Mouse (Mus musculus) limb, embryonic 15.5 days (tissue): Measurements from ENCODE around the gene Zmym6. TPM values are rescaled to one million over a fixed set of nuclear protein-coding genes. Genes with fewer than 3 reads are reported as not detected.
"Not testable (repeated sequence)": the region's sequence is repeated elsewhere in the genome, so short reads cannot be mapped to it uniquely, and the experiment has no call there.

Experiments
- ATAC-seq: fragments of 200-750 bp; cut with Nextera tagmentation; 2 replicates; pipeline ENCODE4 v1.8.0; 2017; ENCODE audit warnings: low read depth, moderate TSS enrichment; ENCODE audit not compliant: insufficient number of reproducible peaks, low FRiP score, low TSS enrichment
- H3K27ac ChIP-seq: fragments of 300-500 bp; sonication (generic); 2 replicates; pipeline ENCODE4 v1.5.1; 2015; ENCODE audit warnings: moderate library complexity, mild to moderate bottlenecking, inconsistent platforms
- H3K27me3 ChIP-seq: fragments of 300-500 bp; sonication (generic); 2 replicates; pipeline ENCODE4 v1.6.1; 2015; ENCODE audit warnings: inconsistent platforms
- H3K36me3 ChIP-seq: fragments of 300-500 bp; sonication (generic); 2 replicates; pipeline ENCODE4 v1.6.1; 2015; ENCODE audit warnings: inconsistent platforms
- H3K4me1 ChIP-seq: fragments of 300-500 bp; sonication (generic); 2 replicates; pipeline ENCODE4 v1.6.1; 2015; ENCODE audit warnings: inconsistent platforms
- H3K4me2 ChIP-seq: fragments of 300-500 bp; sonication (generic); 2 replicates; pipeline ENCODE4 v1.6.1; 2015; ENCODE audit warnings: mild to moderate bottlenecking, inconsistent platforms
- H3K4me3 ChIP-seq: fragments of 300-500 bp; sonication (generic); 2 replicates; pipeline ENCODE4 v1.5.1; 2015; ENCODE audit warnings: mild to moderate bottlenecking, inconsistent platforms
- H3K9ac ChIP-seq: fragments of 300-500 bp; sonication (generic); 2 replicates; pipeline ENCODE4 v1.6.1; 2015; ENCODE audit warnings: inconsistent platforms
- H3K9me3 ChIP-seq: fragments of 300-500 bp; sonication (generic); 2 replicates; pipeline ENCODE4 v1.6.1; 2016; ENCODE audit warnings: inconsistent platforms
- WGBS: fragments of 180-500 bp; shearing (Covaris S2); methylation state at CpG from one replicate; pipeline ENCODE4 v1.1.7; 2015; 5-methylcytosine and 5-hydroxymethylcytosine counted together
- polyA plus RNA-seq: library from polyadenylated mRNA; unstranded; fragments of >200 nt; fragmentation: Nextera tagmentation; extraction: Ambion mirVana; gene quantifications from 2 replicates; pipeline ENCODE4 v1.2.1, GENCODE M21; 2015

The Zmym6 gene
- polyA plus RNA-seq, 1 experiment from 2014 or later, result 22.0 TPM

- Histone ChIP-seq H3K9me3 (no peaks in the 10 kb centered on the region), H3K9ac (no peak overlapping the region), H3K27ac (no peak overlapping the region), H3K27me3 (no peaks in the 10 kb centered on the region), H3K4me3 (no peak overlapping the region), H3K4me1 (peaks cover 5% of the 10 kb centered on the region), H3K36me3 (no peaks in the 10 kb centered on the region), H3K4me2 (no peak overlapping the region)
- ATAC-seq, result no peak
- WGBS, result 59% methylated on average over 1 of the region's 1 CpGs
Measured at GRCm38 (mm10) chr4:127074915-127075314, 2.3 kb upstream of the Zmym6 start.

GRCm38 (mm10) chr4:127080806-127081205 is 3.6 kb downstream of the Zmym6 start:
- Histone ChIP-seq H3K9ac (no peak overlapping the region), H3K27ac (no peak overlapping the region), H3K4me3 (no peak overlapping the region), H3K36me3 (no peaks in the 10 kb centered on the region; the same call in 1 of the 2 replicates), H3K4me2 (no peak overlapping the region), H3K9me3 (no peaks in the 10 kb centered on the region), H3K27me3 (no peaks in the 10 kb centered on the region), H3K4me1 (peaks cover 9% of the 10 kb centered on the region)
- 39% methylated on average over 1 of the region's 1 CpGs for WGBS
- no peak for ATAC-seq

- no peak overlapping the region for H3K4me3 ChIP-seq
- H3K9me3 ChIP-seq, result no peaks in the 10 kb centered on the region
- no peak overlapping the region for H3K4me2 ChIP-seq
- H3K27ac ChIP-seq, result no peak overlapping the region
- H3K9ac ChIP-seq, result no peak overlapping the region
- WGBS, result 81% methylated on average over 2 of the region's 2 CpGs
- peaks cover 2% of the 10 kb centered on the region; the same call in 1 of the 2 replicates for H3K36me3 ChIP-seq
- peaks cover 5% of the 10 kb centered on the region for H3K4me1 ChIP-seq
- H3K27me3 ChIP-seq, result no peaks in the 10 kb centered on the region
- no peak for ATAC-seq
Measured at GRCm38 (mm10) chr4:127083131-127083530, 5.9 kb downstream of the Zmym6 start.

- no peaks in the 10 kb centered on the region for H3K27me3 ChIP-seq
- WGBS, result 77% methylated on average over 1 of the region's 1 CpGs
Measured at GRCm38 (mm10) chr4:127085761-127086160, 8.6 kb downstream of the Zmym6 start.

GRCm38 (mm10) chr4:127091188-127091587 is 14.0 kb downstream of the Zmym6 start:
- peaks cover 36% of the 10 kb centered on the region for H3K36me3 ChIP-seq
- 95% methylated on average over 1 of the region's 1 CpGs for WGBS
- no peak for ATAC-seq
- no peak overlapping the region for H3K4me2 ChIP-seq
- no peak overlapping the region for H3K27ac ChIP-seq
- H3K4me1 ChIP-seq, result no peaks in the 10 kb centered on the region
- H3K9me3 ChIP-seq, result no peaks in the 10 kb centered on the region
- no peaks in the 10 kb centered on the region for H3K27me3 ChIP-seq
- no peak overlapping the region for H3K4me3 ChIP-seq
- H3K9ac ChIP-seq, result no peak overlapping the region

More at GRCm38 (mm10) chr4:127085761-127086160, 8.6 kb downstream of the Zmym6 start:
- Histone ChIP-seq H3K4me1 (no peaks in the 10 kb centered on the region), H3K9me3 (no peaks in the 10 kb centered on the region), H3K27ac (no peak overlapping the region), H3K36me3 (peaks cover 21% of the 10 kb centered on the region), H3K4me2 (no peak overlapping the region), H3K4me3 (no peak overlapping the region), H3K9ac (no peak overlapping the region)
- no peak for ATAC-seq

GRCm38 (mm10) chr4:127095090-127095489 is 17.9 kb downstream of the Zmym6 start:
- Histone ChIP-seq H3K36me3 (peaks cover 19% of the 10 kb centered on the region), H3K27ac (no peak overlapping the region), H3K27me3 (no peaks in the 10 kb centered on the region), H3K9me3 (no peaks in the 10 kb centered on the region), H3K4me3 (no peak overlapping the region), H3K9ac (no peak overlapping the region), H3K4me2 (no peak overlapping the region), H3K4me1 (no peaks in the 10 kb centered on the region)
- 91% methylated on average over 4 of the region's 4 CpGs for WGBS
- ATAC-seq, result no peak

GRCm38 (mm10) chr4:127099552-127099951 is 22.4 kb downstream of the Zmym6 start:
- H3K27me3 ChIP-seq, ATAC-seq, H3K27ac ChIP-seq, H3K9me3 ChIP-seq, H3K4me1 ChIP-seq, H3K9ac ChIP-seq, H3K4me3 ChIP-seq, H3K4me2 ChIP-seq: not testable (repeated sequence)
- H3K36me3 ChIP-seq, result peaks cover 28% of the 10 kb centered on the region
- WGBS, result 90% methylated on average over 1 of the region's 2 CpGs

GRCm38 (mm10) chr4:127107566-127107965 is 30.4 kb downstream of the Zmym6 start:
- WGBS, result 90% methylated on average over 4 of the region's 4 CpGs
- no peak for ATAC-seq

GRCm38 (mm10) chr4:127110570-127110969 is 33.4 kb downstream of the Zmym6 start:
- Histone ChIP-seq H3K27ac (no peak overlapping the region), H3K4me2 (no peak overlapping the region), H3K9ac (no peak overlapping the region), H3K4me3 (no peak overlapping the region), H3K9me3 (no peaks in the 10 kb centered on the region), H3K36me3 (peaks cover 34% of the 10 kb centered on the region), H3K4me1 (no peaks in the 10 kb centered on the region), H3K27me3 (no peaks in the 10 kb centered on the region)
- WGBS, result 76% methylated on average over 4 of the region's 4 CpGs
- ATAC-seq, result no peak

More at GRCm38 (mm10) chr4:127107566-127107965, 30.4 kb downstream of the Zmym6 start:
- Histone ChIP-seq H3K27ac (no peak overlapping the region), H3K36me3 (peaks cover 51% of the 10 kb centered on the region), H3K9me3 (no peaks in the 10 kb centered on the region), H3K4me2 (no peak overlapping the region), H3K4me3 (no peak overlapping the region), H3K27me3 (no peaks in the 10 kb centered on the region), H3K9ac (no peak overlapping the region), H3K4me1 (no peaks in the 10 kb centered on the region)

GRCm38 (mm10) chr4:127123391-127123790 is 46.2 kb downstream of the Zmym6 start, which contains the start of gene Tmem35b:
Tmem35b (plus strand) TSS chr4:127123691.
- no peak within 1 kb of the TSS for H3K27ac ChIP-seq
- H3K4me2 ChIP-seq, result no peak within 1 kb of the TSS
- no peak within 1 kb of the TSS for H3K4me3 ChIP-seq
- no peak for ATAC-seq
- H3K9me3 ChIP-seq, result no peaks in the 10 kb centered on the region
- 91% methylated on average over 5 of the region's 5 CpGs for WGBS
- peaks cover 3% of the 10 kb centered on the region; the same call in 1 of the 2 replicates for H3K36me3 ChIP-seq
- H3K4me1 ChIP-seq, result peaks cover 7% of the 10 kb centered on the region; the same call in 1 of the 2 replicates
- H3K9ac ChIP-seq, result no peak within 1 kb of the TSS
- no peaks in the 10 kb centered on the region for H3K27me3 ChIP-seq

GRCm38 (mm10) chr4:127124331-127124730 is 47.1 kb downstream of the Zmym6 start:
- Histone ChIP-seq H3K9me3 (no peaks in the 10 kb centered on the region), H3K4me2 (no peak overlapping the region), H3K27ac (no peak overlapping the region), H3K4me1 (peaks cover 7% of the 10 kb centered on the region; the same call in 1 of the 2 replicates), H3K9ac (no peak overlapping the region), H3K4me3 (no peak overlapping the region), H3K36me3 (peaks cover 3% of the 10 kb centered on the region; the same call in 1 of the 2 replicates), H3K27me3 (no peaks in the 10 kb centered on the region)
- no peak for ATAC-seq
- 91% methylated on average over 1 of the region's 1 CpGs for WGBS

GRCm38 (mm10) chr4:127125834-127126463 is 48.8 kb downstream of the Zmym6 start:
- Histone ChIP-seq H3K36me3 (no peaks in the 10 kb centered on the region; the same call in 1 of the 2 replicates), H3K9ac (peak overlapping the region; percentile 54), H3K4me2 (peak overlapping the region; percentile 65), H3K4me1 (peaks cover 7% of the 10 kb centered on the region; the same call in 1 of the 2 replicates), H3K27ac (peak overlapping the region; percentile 28; the same call in 1 of the 2 replicates), H3K27me3 (no peaks in the 10 kb centered on the region), H3K9me3 (no peaks in the 10 kb centered on the region), H3K4me3 (peak overlapping the region; percentile 56)
- peak; percentile 90 for ATAC-seq
- 1% methylated on average over 35 of the region's 35 CpGs for WGBS
